Mouse (Mus musculus): ENCODE measurements around the gene Calcrl.

Gene Calcrl

DNA sequence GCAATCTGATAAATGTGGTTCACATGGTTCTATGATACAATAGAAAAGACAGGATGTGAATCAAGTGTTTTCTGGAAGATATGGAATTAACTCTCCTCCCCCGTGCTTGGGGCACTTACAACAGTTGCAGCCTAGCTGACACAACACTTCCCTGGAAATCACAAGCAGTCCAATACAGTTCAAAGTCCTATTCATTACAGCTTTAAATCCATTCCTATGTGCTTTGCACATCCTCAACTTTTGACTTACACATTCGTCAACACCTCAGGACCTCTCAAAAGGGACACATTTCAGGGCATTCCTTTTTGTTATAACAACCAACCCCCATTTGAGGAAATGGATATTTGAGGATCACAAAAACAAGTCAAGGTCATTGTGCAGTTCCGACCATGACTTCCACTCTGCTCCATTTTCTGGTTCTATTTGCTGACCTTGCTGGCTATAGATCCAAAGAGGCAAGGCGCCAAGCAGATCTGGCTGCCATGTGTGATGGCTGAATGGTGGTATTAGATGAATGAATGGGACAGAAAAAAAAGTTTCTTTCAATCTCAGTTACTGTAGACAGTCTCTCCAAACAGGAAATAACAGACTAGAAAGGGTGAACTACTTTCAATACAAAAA, 108.9 kb downstream of the Calcrl start:
- no peak for DNase-seq (ENCODE audit: low read depth)

DNA sequence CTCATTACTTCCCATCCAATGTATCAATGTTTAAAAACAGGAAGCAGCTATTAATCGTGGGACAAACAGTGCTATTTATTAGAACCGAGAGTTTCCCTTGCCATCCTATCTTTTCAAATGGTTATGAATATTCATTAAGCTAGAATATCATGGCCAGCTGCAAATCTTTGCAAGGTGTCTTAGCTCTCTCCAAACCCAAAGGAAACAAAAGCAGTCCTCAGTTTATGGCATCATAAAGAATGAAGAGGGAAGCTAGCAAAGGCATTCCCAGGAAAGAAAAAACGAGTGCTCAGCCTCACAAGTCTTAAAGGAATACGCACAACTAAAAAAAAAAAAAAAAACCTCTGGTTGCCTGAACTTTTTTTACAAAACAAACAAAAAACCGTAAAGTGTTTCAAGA, 128.7 kb downstream of the Calcrl start:
- no peak for DNase-seq (ENCODE audit: low read depth)

DNA sequence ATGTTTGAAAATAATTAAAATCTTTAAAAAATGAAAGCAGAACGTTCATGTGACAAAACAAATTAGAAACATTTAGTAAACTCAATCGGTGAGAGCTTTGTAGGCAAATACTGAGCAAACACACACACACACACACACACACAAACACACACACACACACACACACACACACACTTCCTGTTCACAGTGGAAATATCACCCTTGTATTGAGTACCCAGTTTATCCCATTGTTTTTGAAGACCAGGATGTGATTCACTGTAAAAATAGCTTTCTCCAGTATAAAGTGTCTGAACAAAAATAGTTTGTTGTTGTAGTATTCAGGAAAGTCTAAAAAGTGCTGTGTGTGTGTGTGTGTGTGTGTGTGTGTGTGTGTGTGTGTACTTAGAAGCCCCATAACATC, 130.1 kb downstream of the Calcrl start:
- DNase-seq (ENCODE audit: low read depth), result no peak

DNA sequence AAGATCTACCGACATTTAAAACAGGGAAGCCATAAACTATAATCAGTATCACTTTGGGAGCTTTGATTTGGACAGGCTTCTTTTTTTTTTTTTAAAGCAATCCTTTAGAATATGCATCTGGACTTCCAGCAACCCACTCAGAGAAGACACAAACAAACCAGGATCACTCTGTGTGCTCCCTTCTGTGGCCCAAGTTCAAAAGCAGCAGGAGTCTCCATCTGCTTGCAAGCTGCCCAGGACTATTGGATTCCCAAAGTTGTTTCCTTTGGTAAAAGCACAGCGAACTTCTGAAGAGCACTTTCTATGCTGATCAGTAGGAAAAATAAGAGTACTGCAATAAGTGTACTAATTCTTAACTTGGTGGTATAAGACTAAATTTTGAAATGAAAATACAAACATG, 130.6 kb downstream of the Calcrl start:
- DNase-seq (ENCODE audit: low read depth), result no peak

- no peak for DNase-seq (ENCODE audit: low read depth)
These were observed 132.7 kb downstream of the Calcrl start for GRCm38 (mm10) chr2:84292351-84293000.

DNA sequence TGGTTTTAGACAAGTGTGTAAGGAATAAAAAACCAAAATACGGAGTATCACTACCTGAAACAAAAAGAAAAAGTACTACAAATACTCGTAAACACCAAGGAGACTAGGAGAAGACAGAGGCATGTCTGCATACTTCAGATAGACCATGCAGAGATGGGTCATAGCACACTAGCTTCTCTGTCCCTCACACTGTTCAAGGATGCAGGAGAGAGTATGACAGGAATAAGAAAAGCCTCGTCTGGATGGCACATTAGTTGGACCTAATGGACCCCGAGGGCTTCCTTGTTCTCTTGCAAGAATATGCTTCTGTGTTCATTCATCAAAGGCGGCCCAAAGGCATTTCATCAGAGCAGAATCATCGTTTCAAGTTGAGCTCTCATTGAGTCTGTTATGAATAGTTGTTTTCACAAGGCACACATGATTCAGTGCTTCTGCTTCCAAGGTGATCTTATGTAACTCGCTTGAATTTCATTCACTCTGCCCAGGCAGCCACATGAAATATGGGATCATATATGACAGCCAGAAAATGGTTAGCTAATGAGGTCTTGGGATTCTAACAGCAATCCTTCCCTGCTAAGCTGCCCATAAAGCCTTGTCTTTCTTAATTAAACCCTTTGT, 136.2 kb downstream of the Calcrl start:
- DNase-seq (ENCODE audit: low read depth), result no peak
